Mouse (Mus musculus) kidney, adult 2 months (tissue): Measurements from ENCODE around the gene Ifi27. TPM values are rescaled to one million over a fixed set of nuclear protein-coding genes. Genes with fewer than 3 reads are reported as not detected.
"Not testable (repeated sequence)": the region's sequence is repeated elsewhere in the genome, so short reads cannot be mapped to it uniquely, and the experiment has no call there.

ENCODE experiments used
- DNase-seq: peaks from one replicate; pipeline ENCODE4 v3.0.0; 2021
- H3K27ac ChIP-seq: fragments of 200-500 bp; 2 replicates; pipeline ENCODE4 v1.5.1; 2012; ENCODE audit warnings: low read depth, low read length, control low read depth, inconsistent platforms; ENCODE audit not compliant: insufficient read depth
- H3K27me3 ChIP-seq: fragments of 200-500 bp; replicated peaks from 2 replicates; pipeline ENCODE4 v1.6.1; 2012; ENCODE audit warnings: mild to moderate bottlenecking, moderate library complexity, low read length, inconsistent platforms; ENCODE audit not compliant: control insufficient read depth, insufficient read depth
- H3K36me3 ChIP-seq: fragments of 200-500 bp; 2 replicates; pipeline ENCODE4 v1.6.1; 2012; ENCODE audit warnings: mild to moderate bottlenecking, moderate library complexity, low read length, inconsistent platforms; ENCODE audit not compliant: control insufficient read depth, insufficient read depth
- H3K4me1 ChIP-seq: fragments of 200-500 bp; 2 replicates; pipeline ENCODE4 v1.6.1; 2011; ENCODE audit warnings: low read length; ENCODE audit not compliant: control insufficient read depth, insufficient read depth
- H3K4me3 ChIP-seq: fragments of 200-500 bp; 2 replicates; pipeline ENCODE4 v1.5.1; 2011; ENCODE audit warnings: mild to moderate bottlenecking, low read depth, low read length, control low read depth; ENCODE audit not compliant: insufficient read depth
- CTCF ChIP-seq: fragments of 200-500 bp; conservative IDR thresholded peaks from 2 replicates; pipeline ENCODE4 v1.5.1; 2011; ENCODE audit warnings: low read depth, mild to moderate bottlenecking, control low read depth, low read length, moderate library complexity, mixed read lengths; ENCODE audit not compliant: insufficient read depth, insufficient read length
- POLR2A ChIP-seq: fragments of 200-500 bp; IDR thresholded peaks from one replicate; pipeline ENCODE4 v1.6.1; 2011; ENCODE audit warnings: low read depth, low read length, control low read depth
- WGBS: fragments of 180-500 bp; shearing (Covaris S2); methylation state at CpG from one replicate; pipeline ENCODE4 v1.1.7; 2018; 5-methylcytosine and 5-hydroxymethylcytosine counted together
- polyA plus RNA-seq: library from polyadenylated mRNA; depleted of rRNA; stranded (reverse); fragments of >200 nt; gene quantifications from 2 replicates; pipeline ENCODE4 v1.2.3, GENCODE M21; 2012

Gene Ifi27
- polyA plus RNA-seq, 1 experiment: 355 TPM

GRCm38 (mm10) chr12:103457140-103457539 is 23.1 kb downstream of the Ifi27 start, which contains the start of gene Ifi27l2b:
Gene Ifi27l2b, minus strand, starts transcription at chr12:103457223.
- Histone ChIP-seq H3K27me3 (no peaks in the 10 kb centered on the region), H3K4me1 (no peaks in the 10 kb centered on the region), H3K36me3 (no peaks in the 10 kb centered on the region), H3K4me3 (no peak within 1 kb of the TSS), H3K27ac (no peak within 1 kb of the TSS)
- DNase-seq: no peak
- TF ChIP-seq CTCF (no peak), POLR2A (no peak)
- 57% methylated on average over 3 of the region's 3 CpGs for WGBS

GRCm38 (mm10) chr12:103474481-103474880 is 40.5 kb downstream of the Ifi27 start:
- H3K4me1 ChIP-seq: no peaks in the 10 kb centered on the region
- no peaks in the 10 kb centered on the region for H3K36me3 ChIP-seq
- H3K27me3 ChIP-seq: no peaks in the 10 kb centered on the region
- H3K27ac ChIP-seq: no peak overlapping the region
- WGBS: 35% methylated on average over 2 of the region's 2 CpGs
- DNase-seq: no peak
- TF ChIP-seq CTCF (no peak), POLR2A (no peak)
- H3K4me3 ChIP-seq: no peak overlapping the region

- H3K4me1 ChIP-seq: no peaks in the 10 kb centered on the region
- no peak overlapping the region for H3K27ac ChIP-seq
- no peaks in the 10 kb centered on the region for H3K27me3 ChIP-seq
- DNase-seq: no peak
- H3K4me3 ChIP-seq: no peak overlapping the region
- 72% methylated on average over 1 of the region's 1 CpGs for WGBS
- H3K36me3 ChIP-seq: no peaks in the 10 kb centered on the region
- TF ChIP-seq POLR2A: no peak
- no peak for TF ChIP-seq CTCF
These were observed 42.9 kb downstream of the Ifi27 start for GRCm38 (mm10) chr12:103476779-103477389.

GRCm38 (mm10) chr12:103477461-103478015 is 43.5 kb downstream of the Ifi27 start:
- Histone ChIP-seq H3K4me1 (no peaks in the 10 kb centered on the region), H3K4me3 (no peak overlapping the region), H3K27ac (no peak overlapping the region), H3K27me3 (no peaks in the 10 kb centered on the region), H3K36me3 (no peaks in the 10 kb centered on the region)
- no peak for TF ChIP-seq POLR2A
- TF ChIP-seq CTCF: no peak
- 70% methylated on average over 7 of the region's 7 CpGs for WGBS
- no peak for DNase-seq

- Histone ChIP-seq H3K36me3 (no peaks in the 10 kb centered on the region), H3K4me3 (no peak overlapping the region), H3K4me1 (no peaks in the 10 kb centered on the region), H3K27me3 (no peaks in the 10 kb centered on the region), H3K27ac (no peak overlapping the region)
- 81% methylated on average over 5 of the region's 5 CpGs for WGBS
- TF ChIP-seq POLR2A: no peak
- no peak for TF ChIP-seq CTCF
- DNase-seq: no peak
These were observed 47.7 kb downstream of the Ifi27 start for GRCm38 (mm10) chr12:103481671-103482070.

- DNase-seq: no peak
- TF ChIP-seq CTCF (no peak), POLR2A (no peak)
- WGBS: 85% methylated on average over 2 of the region's 2 CpGs
- H3K4me1 ChIP-seq: no peaks in the 10 kb centered on the region
- H3K27ac ChIP-seq: no peak overlapping the region
- no peak overlapping the region for H3K4me3 ChIP-seq
- H3K36me3 ChIP-seq: no peaks in the 10 kb centered on the region
- H3K27me3 ChIP-seq: no peaks in the 10 kb centered on the region
These were observed 48.8 kb downstream of the Ifi27 start for GRCm38 (mm10) chr12:103482781-103483180.

GRCm38 (mm10) chr12:103484200-103484972 is 50.4 kb downstream of the Ifi27 start:
- not testable (repeated sequence) for H3K4me1 ChIP-seq, H3K4me3 ChIP-seq, DNase-seq, H3K36me3 ChIP-seq, H3K27me3 ChIP-seq, H3K27ac ChIP-seq
- whole genome bisulfite sequencing: 56% methylated on average over 9 of the region's 9 CpGs
